In the genomic region with DNA sequence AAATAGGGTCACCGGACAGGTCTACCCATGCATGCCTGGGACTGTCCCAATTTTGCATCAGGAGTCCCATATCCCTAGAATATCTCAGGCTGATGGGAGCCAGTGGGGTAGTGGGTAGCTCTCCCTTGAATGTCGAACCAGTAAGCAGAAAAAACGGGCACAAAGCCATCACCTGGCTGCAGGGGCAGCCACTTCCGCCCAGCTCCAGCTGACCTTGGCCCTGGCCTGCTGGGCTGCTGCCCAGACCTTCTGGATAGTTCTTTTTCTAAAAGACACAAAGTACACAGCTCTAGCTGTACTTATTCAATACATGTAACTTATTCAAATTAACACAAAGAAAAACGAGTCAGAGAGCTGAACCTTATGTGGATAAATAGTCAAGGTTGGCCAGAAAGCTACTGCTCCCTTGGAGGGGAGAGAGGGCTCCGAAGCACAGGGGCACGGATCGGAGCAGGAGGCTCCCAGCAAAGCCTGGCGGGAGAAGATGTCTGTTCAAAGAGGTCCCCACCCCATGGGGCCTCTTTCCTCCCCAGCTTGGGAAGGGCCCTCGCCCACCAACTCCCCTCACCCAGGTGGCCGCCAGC, we compare ENCODE assay signal across 10 mouse cellular contexts. TPM values are rescaled to one million over a fixed set of nuclear protein-coding genes. Genes with fewer than 3 reads are reported as not detected.
DNase-seq lines count a peak whose midpoint lies in the region; ATAC-seq and TF ChIP-seq lines count a peak whose summit lies in the region.
"Had no signal": no experiment of that assay in that cellular context is flagged by ENCODE, and none has a peak within 500 bp of the region (broad histone marks: within the 10 kb centered on the region; RNA-seq: fewer than 3 reads in every experiment).

No protein-coding gene starts in this region.

- H3K27me3 ChIP-seq in lung, embryonic 14.5 days (ENCODE audit: insufficient read depth, low read length), result no peaks in the 10 kb centered on the region
- H3K27me3 ChIP-seq in hindbrain, embryonic 16.5 days (replicated peaks; ENCODE audit: control insufficient read depth, insufficient read depth, low read length), result no peaks in the 10 kb centered on the region
- no peaks in the 10 kb centered on the region for H3K27me3 ChIP-seq in limb, embryonic 15.5 days

- H3K9ac ChIP-seq in lung, embryonic 14.5 days, result peak overlapping the region; percentile 46
- peak overlapping the region; percentile 50 for H3K9ac ChIP-seq in hindbrain, embryonic 16.5 days (ENCODE audit: low read depth, low read length)
- no peak overlapping the region for H3K9ac ChIP-seq in limb, embryonic 15.5 days

- H3K27ac ChIP-seq in lung, embryonic 14.5 days (ENCODE audit: low read depth), result peak overlapping the region; percentile 82
- peak overlapping the region; percentile 89 for H3K27ac ChIP-seq in hindbrain, embryonic 16.5 days (ENCODE audit: low read depth, low read length)
- peak overlapping the region; percentile 90 for H3K27ac ChIP-seq in limb, embryonic 15.5 days

- H3K4me1 ChIP-seq in lung, embryonic 14.5 days (ENCODE audit: insufficient read depth), result peaks cover 7% of the 10 kb centered on the region; the same call in 1 of the 2 replicates
- H3K4me1 ChIP-seq in lung, adult 2 months (ENCODE audit: control insufficient read depth, insufficient read depth, low read length), result peaks cover 3% of the 10 kb centered on the region
- H3K4me1 ChIP-seq in hindbrain, embryonic 16.5 days (ENCODE audit: control insufficient read depth, insufficient read depth, low read depth, low read length), result peaks cover 24% of the 10 kb centered on the region
- peaks cover 22% of the 10 kb centered on the region for H3K4me1 ChIP-seq in limb, embryonic 15.5 days

- H3K9me3 ChIP-seq in lung, embryonic 14.5 days (ENCODE audit: low read depth, low read length), result no peaks in the 10 kb centered on the region
- H3K9me3 ChIP-seq in hindbrain, embryonic 16.5 days (ENCODE audit: control insufficient read depth, low read length), result no peaks in the 10 kb centered on the region
- H3K9me3 ChIP-seq in limb, embryonic 15.5 days, result no peaks in the 10 kb centered on the region

- H3K4me3 ChIP-seq in lung, embryonic 14.5 days (ENCODE audit: low read depth, low read length), result peak overlapping the region; percentile 21
- H3K4me3 ChIP-seq in lung, adult 2 months (replicated peaks; ENCODE audit: extremely low read depth, low read depth, low read length), result no peak overlapping the region
- H3K4me3 ChIP-seq in hindbrain, embryonic 16.5 days (ENCODE audit: low read length), result peak overlapping the region; percentile 16
- peak overlapping the region; percentile 22 for H3K4me3 ChIP-seq in limb, embryonic 15.5 days
- H3K4me3 ChIP-seq: erythroblast, embryonic 14.5 days; myocyte had no signal

- no peak for TF ChIP-seq CTCF in lung, embryonic 14.5 days (IDR thresholded peaks at IDR 0.05; ENCODE audit: low read depth)
- no peak for TF ChIP-seq CTCF in lung, adult 2 months (IDR thresholded peaks at IDR 0.05; ENCODE audit: insufficient read depth, low read length)

- no peaks in the 10 kb centered on the region for H3K36me3 ChIP-seq in lung, embryonic 14.5 days (ENCODE audit: insufficient read depth)
- no peaks in the 10 kb centered on the region for H3K36me3 ChIP-seq in hindbrain, embryonic 16.5 days (ENCODE audit: control insufficient read depth, insufficient read depth, low read length)
- no peaks in the 10 kb centered on the region for H3K36me3 ChIP-seq in limb, embryonic 15.5 days

- peak overlapping the region; percentile 60 for H3K4me2 ChIP-seq in lung, embryonic 14.5 days
- H3K4me2 ChIP-seq in hindbrain, embryonic 16.5 days (ENCODE audit: low read length), result peak overlapping the region; percentile 48
- H3K4me2 ChIP-seq in limb, embryonic 15.5 days, result peak overlapping the region; percentile 49

- no peak for TF ChIP-seq POLR2A in lung, adult 2 months (IDR thresholded peaks at IDR 0.05; ENCODE audit: borderline replicate concordance, extremely low read depth, low read depth, low read length)

- WGBS in lung, embryonic 14.5 days, result 15% methylated on average over 11 of the region's 11 CpGs
- WGBS in lung, adult 2 months, result 32% methylated on average over 11 of the region's 11 CpGs
- 16% methylated on average over 10 of the region's 11 CpGs for WGBS in hindbrain, embryonic 16.5 days
- WGBS in limb, embryonic 15.5 days, result 18% methylated on average over 10 of the region's 11 CpGs

- ATAC-seq in lung, embryonic 14.5 days (ENCODE audit: insufficient read depth), result peak; percentile 6
- peak; percentile 8 for ATAC-seq in hindbrain, embryonic 16.5 days
- no peak; the same call in 1 of the 2 replicates for ATAC-seq in limb, embryonic 15.5 days (ENCODE audit: insufficient number of reproducible peaks, low FRiP score, low TSS enrichment, low read depth)
- ATAC-seq in frontal cortex, adult (ENCODE audit: low TSS enrichment), result no peak; the same call in 1 of the 2 replicates

- DNase-seq in lung, embryonic 14.5 days, result no peak
- no peak for DNase-seq in lung, adult 2 months
- peak; percentile 61 for DNase-seq in cerebellum, adult 11 months
- peak; percentile 46 for DNase-seq in gastrocnemius, adult 18-20 months (ENCODE audit: low spot score)
- DNase-seq in testis, postnatal 14 days (ENCODE audit: low spot score), result peak; percentile 84

RNA-seq across cellular contexts. Expression of a gene that starts 36.4 kb away (rescaled TPM):
- 34.9 and 36.5 TPM in 2 replicates for polyA plus RNA-seq in lung, embryonic 14.5 days (2014; fragmentation: Nextera tagmentation; extraction: Ambion mirVana)
- 65.5 and 78.9 TPM in 2 replicates for polyA plus RNA-seq in lung, adult 2 months (2012; rRNA removed)
- total RNA-seq in gastrocnemius, adult 18-20 months (2021), result 100 to 1,000 TPM; 118 to 134 TPM
- 23.3 and 26.2 TPM in 2 replicates for polyA plus RNA-seq in hindbrain, embryonic 16.5 days (2015; fragmentation: Nextera tagmentation; extraction: Ambion mirVana)
- polyA plus RNA-seq in limb, embryonic 15.5 days (2015; fragmentation: Nextera tagmentation; extraction: Ambion mirVana), result 32.7 and 34.1 TPM in 2 replicates

Comparison
In these comparisons a context has a peak if more than half of its experiments do, and no peak if none do; other contexts are left out.
1. ATAC-seq: peak in lung, embryonic 14.5 days (single experiment) and hindbrain, embryonic 16.5 days (single experiment); none in limb, embryonic 15.5 days (single experiment) and frontal cortex, adult (single experiment).
2. DNase-seq: peak in cerebellum, adult 11 months (single experiment), gastrocnemius, adult 18-20 months (single experiment) and testis, postnatal 14 days (single experiment); none in lung, embryonic 14.5 days (single experiment) and lung, adult 2 months (single experiment).
3. Peak in every context shown above with its lines, with median percentiles within 50 percentile points of each other: H3K27ac ChIP-seq and H3K4me2 ChIP-seq.